Mouse (Mus musculus) stomach, embryonic 14.5 days (tissue): ENCODE measurements around the gene Eya4. TPM values are rescaled to one million over a fixed set of nuclear protein-coding genes. Genes with fewer than 3 reads are reported as not detected.

Experiments
- ATAC-seq: fragments of 200-750 bp; cut with Nextera tagmentation; 2 replicates; pipeline ENCODE4 v1.8.0; 2017; ENCODE audit warnings: low read depth, moderate TSS enrichment; ENCODE audit not compliant: insufficient number of reproducible peaks, insufficient read depth, low FRiP score
- H3K27ac ChIP-seq: fragments of 300-500 bp; sonication (generic); 2 replicates; pipeline ENCODE4 v1.5.1; 2014; ENCODE audit warnings: mild to moderate bottlenecking, low read length, moderate library complexity, mixed read lengths
- H3K27me3 ChIP-seq: fragments of 300-500 bp; sonication (generic); 2 replicates; pipeline ENCODE4 v1.6.1; 2014; ENCODE audit warnings: low read length, control low read depth, mixed read lengths; ENCODE audit not compliant: control insufficient read depth, insufficient read depth
- H3K36me3 ChIP-seq: fragments of 300-500 bp; sonication (generic); 2 replicates; pipeline ENCODE4 v1.6.1; 2014; ENCODE audit warnings: mild to moderate bottlenecking, control low read depth, low read length, moderate library complexity, mixed read lengths; ENCODE audit not compliant: control insufficient read depth, insufficient read depth
- H3K4me1 ChIP-seq: fragments of 300-500 bp; sonication (generic); 2 replicates; pipeline ENCODE4 v1.6.1; 2014; ENCODE audit warnings: low read length, control low read depth, mixed read lengths; ENCODE audit not compliant: control insufficient read depth, insufficient read depth
- H3K4me2 ChIP-seq: fragments of 300-500 bp; sonication (generic); replicated peaks from 2 replicates; pipeline ENCODE4 v1.6.1; 2014; ENCODE audit warnings: low read depth, low read length, control low read depth
- H3K4me3 ChIP-seq: fragments of 300-500 bp; sonication (generic); 2 replicates; pipeline ENCODE4 v1.5.1; 2014; ENCODE audit warnings: low read depth, low read length, control low read depth
- H3K9ac ChIP-seq: fragments of 300-500 bp; sonication (generic); replicated peaks from 2 replicates; pipeline ENCODE4 v1.6.1; 2014; ENCODE audit warnings: low read depth, mild to moderate bottlenecking, control low read depth, low read length, moderate library complexity, mixed read lengths
- H3K9me3 ChIP-seq: fragments of 300-500 bp; sonication (generic); 2 replicates; pipeline ENCODE4 v1.6.1; 2016; ENCODE audit warnings: low read depth, low read length, control low read depth; ENCODE audit not compliant: control insufficient read depth
- WGBS: fragments of 180-500 bp; shearing (Covaris S2); extraction: QIAGEN DNeasy Blood & Tissue Kit; methylation state at CpG from one replicate; pipeline ENCODE4 v1.1.7; 2014; 5-methylcytosine and 5-hydroxymethylcytosine counted together
- polyA plus RNA-seq: library from polyadenylated mRNA; unstranded; fragments of >200 nt; fragmentation: Nextera tagmentation; extraction: Ambion mirVana; gene quantifications from 2 replicates; pipeline ENCODE4 v1.2.1, GENCODE M21; 2014

Eya4 gene
- polyA plus RNA-seq, 1 experiment from 2014 or later = 1.7 TPM

DNA sequence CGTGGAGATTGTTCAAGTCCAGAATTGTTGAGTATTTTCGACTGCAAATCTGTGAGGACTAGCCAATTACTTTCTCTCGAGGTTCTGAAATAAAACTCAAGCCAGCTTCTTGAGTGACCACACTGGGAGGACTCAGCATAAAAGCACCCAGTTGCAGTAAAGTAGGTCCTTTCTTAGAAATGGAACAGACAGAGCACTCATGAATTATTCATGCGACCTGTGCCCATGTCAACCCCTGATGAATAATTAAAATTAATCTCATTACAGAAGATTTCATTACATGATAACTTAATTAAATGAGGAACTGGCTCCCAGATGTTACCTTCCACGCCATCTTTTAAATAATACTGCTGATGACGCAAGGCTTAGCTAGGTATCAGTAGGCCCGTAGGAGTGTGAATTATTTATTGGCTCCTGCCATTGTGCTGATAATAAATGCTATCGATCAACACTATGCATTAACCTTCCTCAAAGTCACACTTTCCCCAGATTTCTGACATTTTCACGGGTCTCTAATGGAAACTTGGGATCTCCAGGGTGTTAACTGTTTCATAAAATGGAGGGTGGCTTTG, 79.5 kb downstream of the Eya4 start:
- H3K9me3 ChIP-seq = no peaks in the 10 kb centered on the region
- H3K27me3 ChIP-seq = no peaks in the 10 kb centered on the region
- no peak overlapping the region for H3K4me2 ChIP-seq
- no peak for ATAC-seq
- H3K27ac ChIP-seq = no peak overlapping the region
- no peaks in the 10 kb centered on the region for H3K36me3 ChIP-seq
- WGBS = 77% methylated on average over 9 of the region's 9 CpGs
- H3K9ac ChIP-seq = no peak overlapping the region
- no peak overlapping the region for H3K4me3 ChIP-seq
- H3K4me1 ChIP-seq = no peaks in the 10 kb centered on the region

DNA sequence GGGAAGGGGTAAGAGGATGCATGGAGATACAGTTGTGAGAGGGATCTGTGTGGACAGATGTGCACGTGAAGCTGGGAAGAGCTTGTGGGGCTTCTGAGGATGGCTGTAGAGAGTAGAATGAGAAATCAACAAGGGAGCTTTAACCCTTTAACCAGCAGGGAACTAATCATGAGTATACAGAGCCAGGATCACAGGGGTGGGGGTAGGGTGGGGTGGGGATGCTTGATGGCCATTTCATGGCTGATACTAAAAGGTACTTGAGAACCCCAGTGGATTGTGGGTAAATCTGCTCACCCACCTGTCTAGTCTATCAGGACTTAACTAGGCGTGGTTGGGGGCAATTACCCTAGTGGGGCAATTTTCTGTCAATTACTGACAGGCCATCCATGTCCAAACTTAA, 80.1 kb downstream of the Eya4 start:
- H3K4me3 ChIP-seq = no peak overlapping the region
- H3K27me3 ChIP-seq = no peaks in the 10 kb centered on the region
- H3K4me1 ChIP-seq = no peaks in the 10 kb centered on the region
- no peak overlapping the region for H3K9ac ChIP-seq
- ATAC-seq = no peak
- no peaks in the 10 kb centered on the region for H3K36me3 ChIP-seq
- no peak overlapping the region for H3K4me2 ChIP-seq
- no peak overlapping the region for H3K27ac ChIP-seq
- no peaks in the 10 kb centered on the region for H3K9me3 ChIP-seq
- 94% methylated on average over 2 of the region's 2 CpGs for WGBS

DNA sequence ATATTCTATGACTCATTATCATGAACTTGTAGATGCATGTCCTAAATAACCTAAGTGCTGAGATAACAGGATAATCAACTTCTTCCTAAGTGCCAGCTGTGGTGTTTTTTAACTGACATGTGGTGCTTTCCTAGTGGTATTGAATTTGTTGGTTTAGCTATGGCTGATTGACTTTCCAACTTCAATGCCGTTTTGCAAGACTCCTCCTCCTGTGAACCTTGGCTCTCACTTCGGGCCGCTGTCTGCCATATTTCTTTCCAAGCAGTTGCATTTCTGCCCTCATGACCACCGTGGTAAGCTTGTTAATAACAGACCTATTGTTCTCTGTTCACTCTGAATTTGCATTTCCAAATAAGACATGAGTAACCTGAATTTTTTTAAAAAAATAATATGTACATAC, 98.4 kb downstream of the Eya4 start:
- Histone ChIP-seq H3K9me3 (no peaks in the 10 kb centered on the region), H3K9ac (no peak overlapping the region), H3K4me2 (no peak overlapping the region), H3K4me3 (no peak overlapping the region), H3K27me3 (no peaks in the 10 kb centered on the region), H3K4me1 (no peaks in the 10 kb centered on the region), H3K27ac (no peak overlapping the region), H3K36me3 (no peaks in the 10 kb centered on the region)
- no peak for ATAC-seq
- 75% methylated on average over 4 of the region's 4 CpGs for WGBS

DNA sequence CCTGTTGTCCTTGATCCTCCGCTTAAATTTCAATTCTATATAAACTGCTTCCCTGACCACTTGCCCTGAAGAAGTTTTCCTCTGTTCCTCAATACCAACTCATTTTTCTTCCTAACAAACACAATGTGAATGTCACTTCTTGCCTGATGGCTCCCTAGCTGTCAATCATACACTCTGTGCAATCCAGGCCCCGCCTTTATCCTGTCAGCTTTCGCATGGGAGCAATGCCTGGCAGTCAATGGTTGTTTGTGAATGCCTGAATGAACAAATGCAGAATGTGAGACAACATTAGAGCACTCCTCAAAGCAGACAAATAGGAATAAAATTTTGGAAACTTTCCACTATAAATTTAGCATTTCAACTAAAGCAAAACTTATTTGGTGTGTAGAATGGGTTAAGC, 104.1 kb downstream of the Eya4 start:
- no peak overlapping the region for H3K9ac ChIP-seq
- 87% methylated on average over 3 of the region's 3 CpGs for WGBS
- H3K9me3 ChIP-seq = no peaks in the 10 kb centered on the region
- no peaks in the 10 kb centered on the region for H3K4me1 ChIP-seq
- no peaks in the 10 kb centered on the region for H3K27me3 ChIP-seq
- H3K36me3 ChIP-seq = no peaks in the 10 kb centered on the region
- H3K4me3 ChIP-seq = no peak overlapping the region
- no peak for ATAC-seq
- H3K4me2 ChIP-seq = no peak overlapping the region
- no peak overlapping the region for H3K27ac ChIP-seq

DNA sequence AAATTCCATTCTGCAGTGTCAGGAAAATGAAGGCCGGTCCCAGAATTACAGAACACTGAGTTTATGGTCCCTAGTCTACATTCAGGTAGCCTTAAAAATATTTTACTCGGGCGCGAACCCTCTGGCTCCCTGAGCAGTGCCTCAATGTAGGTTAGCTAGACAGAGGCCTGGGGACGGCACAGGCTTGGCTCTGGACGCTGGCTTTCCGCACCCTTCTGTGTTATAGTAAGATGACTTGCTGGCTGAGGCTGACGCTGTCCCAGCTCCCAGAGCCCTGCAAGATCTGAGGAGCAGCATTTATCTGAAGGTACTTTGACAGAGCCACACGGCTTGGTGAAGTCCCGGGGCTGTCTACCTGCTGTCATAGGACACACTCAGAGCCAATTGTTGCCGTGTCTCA, 113.7 kb downstream of the Eya4 start:
- WGBS = 73% methylated on average over 11 of the region's 11 CpGs
- H3K9me3 ChIP-seq = no peaks in the 10 kb centered on the region
- no peak overlapping the region for H3K9ac ChIP-seq
- no peak overlapping the region for H3K4me3 ChIP-seq
- H3K4me2 ChIP-seq = no peak overlapping the region
- ATAC-seq = no peak
- no peaks in the 10 kb centered on the region for H3K27me3 ChIP-seq
- H3K36me3 ChIP-seq = no peaks in the 10 kb centered on the region
- no peaks in the 10 kb centered on the region for H3K4me1 ChIP-seq
- no peak overlapping the region for H3K27ac ChIP-seq

DNA sequence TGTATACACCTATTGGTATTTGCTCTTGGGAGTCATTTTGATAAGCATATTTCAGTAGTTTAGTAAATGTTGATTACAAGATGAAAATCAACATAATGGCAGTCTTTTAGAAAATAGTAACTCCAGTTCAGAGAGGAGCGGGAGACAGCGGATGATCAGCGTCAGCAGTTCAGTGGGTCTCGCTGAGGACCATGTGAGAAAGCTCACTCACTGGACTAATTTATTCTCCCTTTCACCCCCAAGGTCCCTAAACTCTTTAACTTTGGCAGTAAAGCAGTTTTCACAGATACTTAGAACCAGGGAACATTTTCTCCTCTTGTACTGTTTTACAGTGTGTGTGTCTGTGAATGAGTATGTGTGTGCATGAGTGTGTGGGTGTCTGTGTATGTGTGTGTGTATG, 115.2 kb downstream of the Eya4 start:
- no peak for ATAC-seq
- Histone ChIP-seq H3K9ac (no peak overlapping the region), H3K27ac (no peak overlapping the region), H3K9me3 (no peaks in the 10 kb centered on the region), H3K27me3 (no peaks in the 10 kb centered on the region), H3K4me1 (no peaks in the 10 kb centered on the region), H3K4me2 (no peak overlapping the region), H3K36me3 (no peaks in the 10 kb centered on the region), H3K4me3 (no peak overlapping the region)
- 84% methylated on average over 4 of the region's 4 CpGs for WGBS

DNA sequence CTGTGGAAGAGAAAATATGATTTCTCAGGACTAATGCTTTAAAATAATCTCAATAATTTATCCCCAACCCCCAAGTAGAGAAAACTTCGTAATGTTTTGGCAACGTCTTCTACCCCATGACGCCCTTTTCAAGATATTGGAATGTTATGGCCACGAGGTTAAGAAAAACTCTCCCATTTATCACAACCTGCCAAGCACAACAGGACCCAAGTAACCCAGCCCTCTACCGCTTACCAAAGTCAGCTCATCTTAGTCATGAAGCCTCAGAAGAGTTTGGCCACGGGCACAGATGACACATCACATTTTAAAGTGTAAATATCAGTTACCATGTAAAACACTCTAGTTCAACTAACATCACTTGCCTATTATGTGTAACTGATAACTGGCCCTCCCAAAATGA, 117.2 kb downstream of the Eya4 start:
- H3K27me3 ChIP-seq = no peaks in the 10 kb centered on the region
- H3K4me3 ChIP-seq = no peak overlapping the region
- no peaks in the 10 kb centered on the region for H3K9me3 ChIP-seq
- no peaks in the 10 kb centered on the region for H3K4me1 ChIP-seq
- no peaks in the 10 kb centered on the region for H3K36me3 ChIP-seq
- H3K9ac ChIP-seq = no peak overlapping the region
- H3K27ac ChIP-seq = no peak overlapping the region
- WGBS = 34% methylated on average over 6 of the region's 6 CpGs
- H3K4me2 ChIP-seq = no peak overlapping the region
- no peak for ATAC-seq

DNA sequence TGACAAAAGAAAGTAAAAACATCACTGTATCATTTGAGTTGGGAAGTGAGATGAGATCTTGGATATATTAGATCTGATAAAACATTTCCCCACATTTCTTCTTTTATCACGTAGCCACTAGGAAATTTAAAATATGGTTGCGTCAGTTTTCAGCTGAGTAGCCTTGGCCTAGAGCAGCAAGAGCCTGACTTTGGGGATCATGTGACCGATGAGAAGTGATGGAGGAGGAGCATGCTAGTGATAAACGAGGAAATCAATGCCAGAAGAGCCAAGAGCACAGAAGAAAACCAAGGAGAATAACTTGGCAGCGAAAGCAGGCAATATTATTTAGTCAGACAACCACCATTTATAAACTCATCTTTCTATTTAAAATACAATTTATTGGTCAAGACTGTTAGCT, 119.7 kb downstream of the Eya4 start:
- WGBS = 75% methylated on average over 5 of the region's 5 CpGs
- ATAC-seq = no peak
- no peak overlapping the region for H3K4me2 ChIP-seq
- H3K4me3 ChIP-seq = no peak overlapping the region
- H3K36me3 ChIP-seq = no peaks in the 10 kb centered on the region
- no peak overlapping the region for H3K9ac ChIP-seq
- no peaks in the 10 kb centered on the region for H3K27me3 ChIP-seq
- H3K27ac ChIP-seq = no peak overlapping the region
- no peaks in the 10 kb centered on the region for H3K4me1 ChIP-seq
- no peaks in the 10 kb centered on the region for H3K9me3 ChIP-seq

DNA sequence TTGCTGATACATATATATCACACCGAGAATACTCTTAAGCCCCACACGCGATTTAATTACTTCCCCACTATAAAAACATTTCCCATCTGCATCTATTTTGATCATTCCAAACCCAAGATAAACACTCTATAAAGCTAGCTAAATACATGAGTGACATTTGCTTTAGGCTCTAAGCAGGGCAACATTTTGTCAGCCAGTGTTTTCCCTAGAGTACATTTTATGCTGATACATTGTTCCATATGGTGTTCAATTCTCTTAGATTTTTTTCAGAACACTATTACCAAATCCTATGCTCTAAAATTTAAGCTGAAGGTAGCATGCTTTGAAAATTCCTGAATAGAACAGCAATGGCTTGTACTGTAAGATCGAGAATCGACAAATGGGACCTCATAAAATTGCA, 127.2 kb downstream of the Eya4 start:
- H3K4me1 ChIP-seq = 0 out of 2 replicates have a peak, but pooled peaks cover 5% of the 10 kb centered on the region
- 72% methylated on average over 5 of the region's 5 CpGs for WGBS
- no peak for ATAC-seq
- no peaks in the 10 kb centered on the region for H3K9me3 ChIP-seq
- no peak overlapping the region for H3K9ac ChIP-seq
- no peak overlapping the region for H3K27ac ChIP-seq
- H3K36me3 ChIP-seq = no peaks in the 10 kb centered on the region
- H3K4me3 ChIP-seq = no peak overlapping the region
- H3K4me2 ChIP-seq = no peak overlapping the region
- H3K27me3 ChIP-seq = no peaks in the 10 kb centered on the region
